Mouse (Mus musculus) C2C12 (cell line): ENCODE measurements around the gene Fxyd7. TPM values are rescaled to one million over a fixed set of nuclear protein-coding genes. Genes with fewer than 3 reads are reported as not detected.

Source experiments
- H3K27me3 ChIP-seq: one replicate; pipeline ENCODE4 v1.6.1; 2011; ENCODE audit not compliant: control insufficient read depth, insufficient read depth, insufficient read length
- H3K36me3 ChIP-seq: one replicate; pipeline ENCODE4 v1.6.1; 2011; ENCODE audit not compliant: control insufficient read depth, insufficient read depth
- H3K4me3 ChIP-seq: one replicate; pipeline ENCODE4 v1.5.1; 2011; ENCODE audit warnings: mild to moderate bottlenecking, control low read depth; ENCODE audit not compliant: poor library complexity, insufficient read depth, severe bottlenecking
- H3K79me2 ChIP-seq: one replicate; pipeline ENCODE4 v1.6.1; 2011; ENCODE audit not compliant: control insufficient read depth, insufficient read depth
- H3K79me3 ChIP-seq: one replicate; pipeline ENCODE4 v1.6.1; 2011; ENCODE audit warnings: low read depth, control low read depth
- H3ac ChIP-seq: one replicate; pipeline ENCODE3; 2011; ENCODE audit warnings: low read depth; ENCODE audit not compliant: control insufficient read depth, insufficient read length
- CEBPB ChIP-seq: IDR thresholded peaks from one replicate; pipeline ENCODE4 v1.6.1; 2011; ENCODE audit warnings: low read depth, mild to moderate bottlenecking, control low read depth, moderate library complexity
- CTCF ChIP-seq: IDR thresholded peaks from one replicate; pipeline ENCODE4 v1.5.1; 2011; ENCODE audit not compliant: control insufficient read depth, insufficient read depth, insufficient read length
- FOSL1 ChIP-seq: IDR thresholded peaks from one replicate; pipeline ENCODE4 v1.8.0; 2011; ENCODE audit warnings: mild to moderate bottlenecking, low read length; ENCODE audit not compliant: poor library complexity, insufficient read depth, severe bottlenecking
- MAX ChIP-seq: IDR thresholded peaks from one replicate; pipeline ENCODE4 v1.6.1; 2011; ENCODE audit warnings: mild to moderate bottlenecking, control low read depth
- MYOD1 ChIP-seq: IDR thresholded peaks from one replicate; pipeline ENCODE4 v1.6.1; 2011; ENCODE audit warnings: low read depth; ENCODE audit not compliant: control insufficient read depth, insufficient read length
- MYOG ChIP-seq: IDR thresholded peaks from one replicate; pipeline ENCODE4 v1.6.1; 2011; ENCODE audit not compliant: control insufficient read depth, insufficient read length; ENCODE audit errors: extremely low read depth
- USF1 ChIP-seq: IDR thresholded peaks from one replicate; pipeline ENCODE4 v1.6.1; 2011; ENCODE audit warnings: low read depth, mild to moderate bottlenecking, control low read depth, moderate library complexity
- microRNA-seq: library from miRNA; unstranded; fragments of <30 nt; microRNA quantifications from one replicate; pipeline ENCODE4, GENCODE M21; 2019; ENCODE audit warnings: borderline microRNAs expressed
- polyA plus RNA-seq: library from polyadenylated mRNA; unstranded; fragments of >200 nt; fragmentation: generic; extraction: Trizol; gene quantifications from one replicate; pipeline ENCODE4 v1.2.1, GENCODE M21; 2012; ENCODE audit warnings: missing spikeins

The Fxyd7 gene
- polyA plus RNA-seq, 1 experiment: not detected

GRCm38 (mm10) chr7:31008175-31008574, 43.1 kb downstream of the Fxyd7 start:
- H3K79me3 ChIP-seq: no peaks in the 10 kb centered on the region
- TF ChIP-seq MAX (no peak), MYOD1 (no peak), CTCF (no peak), USF1 (no peak), CEBPB (no peak), MYOG (no peak), FOSL1 (no peak)
- H3ac ChIP-seq: no peak overlapping the region
- no peaks in the 10 kb centered on the region for H3K27me3 ChIP-seq
- H3K4me3 ChIP-seq: no peak overlapping the region
- no peaks in the 10 kb centered on the region for H3K36me3 ChIP-seq
- H3K79me2 ChIP-seq: no peaks in the 10 kb centered on the region

GRCm38 (mm10) chr7:31007775-31008174, 43.5 kb downstream of the Fxyd7 start:
- no peak overlapping the region for H3ac ChIP-seq
- TF ChIP-seq CTCF (no peak), CEBPB (no peak), USF1 (no peak), FOSL1 (no peak), MAX (no peak), MYOD1 (no peak), MYOG (no peak)
- H3K79me3 ChIP-seq: no peaks in the 10 kb centered on the region
- no peaks in the 10 kb centered on the region for H3K27me3 ChIP-seq
- H3K79me2 ChIP-seq: no peaks in the 10 kb centered on the region
- H3K4me3 ChIP-seq: no peak overlapping the region
- no peaks in the 10 kb centered on the region for H3K36me3 ChIP-seq

- H3K4me3 ChIP-seq: no peak overlapping the region
- H3ac ChIP-seq: no peak overlapping the region
- no peak for TF ChIP-seq FOSL1
- no peak for TF ChIP-seq CTCF
- H3K27me3 ChIP-seq: no peaks in the 10 kb centered on the region
- H3K79me3 ChIP-seq: no peaks in the 10 kb centered on the region
- H3K79me2 ChIP-seq: no peaks in the 10 kb centered on the region
- no peaks in the 10 kb centered on the region for H3K36me3 ChIP-seq
Observed at GRCm38 (mm10) chr7:31002650-31003049, 48.6 kb downstream of the Fxyd7 start.

- no peaks in the 10 kb centered on the region for H3K79me3 ChIP-seq
- H3K79me2 ChIP-seq: no peaks in the 10 kb centered on the region
- H3K4me3 ChIP-seq: no peak overlapping the region
- TF ChIP-seq CTCF (no peak), FOSL1 (no peak), MAX (no peak), MYOD1 (no peak), CEBPB (no peak), USF1 (no peak), MYOG (no peak)
- no peak overlapping the region for H3ac ChIP-seq
- no peaks in the 10 kb centered on the region for H3K27me3 ChIP-seq
- H3K36me3 ChIP-seq: no peaks in the 10 kb centered on the region
Observed at GRCm38 (mm10) chr7:31000505-31001020, 50.7 kb downstream of the Fxyd7 start.

DNA sequence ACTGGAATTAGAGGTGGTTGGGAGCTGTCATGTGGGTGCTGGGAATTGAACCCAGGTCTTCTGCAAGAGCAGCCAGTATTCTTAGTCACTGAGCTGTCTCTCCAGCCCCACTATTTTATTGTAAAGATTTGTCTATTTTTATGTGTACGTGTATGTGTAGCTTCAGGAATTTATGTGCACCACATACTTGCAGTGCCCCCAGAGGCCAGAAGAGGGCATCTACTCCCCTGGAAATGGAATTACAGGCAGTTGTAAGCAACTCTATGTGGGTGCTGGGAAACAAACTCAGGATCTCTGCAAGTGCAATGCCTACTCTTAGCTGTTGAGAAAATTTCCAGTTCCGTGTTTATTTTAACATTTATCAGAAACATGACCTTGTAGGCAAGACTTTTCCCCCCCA, 54.8 kb downstream of the Fxyd7 start:
- Histone ChIP-seq H3ac (no peak overlapping the region), H3K27me3 (peaks cover 6% of the 10 kb centered on the region), H3K79me2 (no peaks in the 10 kb centered on the region), H3K4me3 (no peak overlapping the region), H3K36me3 (no peaks in the 10 kb centered on the region), H3K79me3 (no peaks in the 10 kb centered on the region)
- TF ChIP-seq CEBPB: no peak
- no peak for TF ChIP-seq USF1
- no peak for TF ChIP-seq MYOD1
- no peak for TF ChIP-seq FOSL1
- no peak for TF ChIP-seq MYOG

DNA sequence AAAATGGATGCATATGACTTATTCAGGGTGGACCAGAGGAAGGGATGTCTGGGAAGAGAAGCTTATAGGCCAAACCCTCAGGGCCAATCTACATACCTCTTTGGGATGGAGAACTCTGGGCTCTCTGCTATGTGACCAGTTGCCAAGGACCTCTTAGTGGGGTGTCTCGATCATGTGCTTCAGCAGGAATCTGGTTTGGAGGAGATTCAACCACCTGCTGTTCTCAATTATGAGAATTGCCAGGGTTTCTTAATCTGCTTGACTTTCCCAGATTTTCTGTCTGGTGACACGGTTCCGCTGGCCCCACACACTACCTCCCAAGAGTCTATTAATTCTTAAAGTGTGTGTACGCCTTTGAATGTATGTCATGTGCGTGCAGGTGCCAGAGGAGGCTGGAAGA, 57.3 kb downstream of the Fxyd7 start:
- peaks cover 14% of the 10 kb centered on the region for H3K27me3 ChIP-seq
- H3K4me3 ChIP-seq: no peak overlapping the region
- H3ac ChIP-seq: no peak overlapping the region
- H3K36me3 ChIP-seq: no peaks in the 10 kb centered on the region
- no peaks in the 10 kb centered on the region for H3K79me2 ChIP-seq
- TF ChIP-seq MAX: no peak
- no peak for TF ChIP-seq FOSL1
- no peak for TF ChIP-seq MYOG
- TF ChIP-seq CTCF: no peak
- no peak for TF ChIP-seq USF1
- TF ChIP-seq CEBPB: no peak
- no peak for TF ChIP-seq MYOD1
- no peaks in the 10 kb centered on the region for H3K79me3 ChIP-seq

Small RNA genes lying within 50 kb of the gene (microRNA-seq; reads per million reads assigned to microRNA genes)
- gene Mir7050: not detected

Other genes starting within 250 kb of the Fxyd7 start
- gene Ffar2, start 227.7 kb downstream of the Fxyd7 start, polyA plus RNA-seq: not detected
- gene Ffar3, start 195.3 kb downstream of the Fxyd7 start, polyA plus RNA-seq: not detected
- not detected for gene Ffar1, start 189.9 kb downstream of the Fxyd7 start, polyA plus RNA-seq
- gene Cd22, start 171.1 kb downstream of the Fxyd7 start, polyA plus RNA-seq: 0.01 TPM
- gene Mag, start 136.6 kb downstream of the Fxyd7 start, polyA plus RNA-seq: 0.05 TPM
- gene Hamp2, start 126.8 kb downstream of the Fxyd7 start, polyA plus RNA-seq: not detected
- not detected for gene Hamp, start 107.4 kb downstream of the Fxyd7 start, polyA plus RNA-seq
- 86.1 TPM for gene Usf2, start 94.7 kb downstream of the Fxyd7 start, polyA plus RNA-seq
- gene Lsr, start 78.0 kb downstream of the Fxyd7 start, polyA plus RNA-seq: 0.04 TPM
- gene Fam187b, start 77.7 kb downstream of the Fxyd7 start, polyA plus RNA-seq: not detected
- 103 TPM for gene Fxyd5, start 9.0 kb downstream of the Fxyd7 start, polyA plus RNA-seq
- 0.55 TPM for gene Fxyd1, start 5.7 kb upstream of the Fxyd7 start, polyA plus RNA-seq
- gene Lgi4, start 7.9 kb upstream of the Fxyd7 start, polyA plus RNA-seq: 0.02 TPM
- 0.04 TPM for gene Fxyd3, start 25.2 kb upstream of the Fxyd7 start, polyA plus RNA-seq
- gene Hpn, start 63.8 kb upstream of the Fxyd7 start, polyA plus RNA-seq: not detected
- gene Scn1b, start 75.5 kb upstream of the Fxyd7 start, polyA plus RNA-seq: 2.3 TPM
- 17.9 TPM for gene Gramd1a, start 104.4 kb upstream of the Fxyd7 start, polyA plus RNA-seq
- not detected for gene Scgb2b2, start 239.0 kb upstream of the Fxyd7 start, polyA plus RNA-seq
- gene Scgb1b2, start 240.4 kb upstream of the Fxyd7 start, polyA plus RNA-seq: not detected